Mouse (Mus musculus): Measurements from ENCODE around the gene Olfr1143.

GRCm38 (mm10) chr2:87800292-87800691, at the start of gene Olfr1143:
- TF ChIP-seq POLR2A (IDR thresholded peaks at IDR 0.05; ENCODE audit: low read depth, low read length): no peak
- no peak for TF ChIP-seq CTCF (IDR thresholded peaks at IDR 0.05; ENCODE audit: borderline replicate concordance, insufficient read depth, low read length)

Data from embryonic fibroblast, embryonic 13.5 days (primary cell).